In genomic region chr2:70958536-70958935, GRCm38 (mm10) we compare ENCODE assay signal across 21 mouse cellular contexts.
"Had no signal": no experiment of that assay in that cellular context is flagged by ENCODE, and none has a peak within 500 bp of the region (broad histone marks: within the 10 kb centered on the region; RNA-seq: fewer than 3 reads in every experiment).

No protein-coding gene starts in this region.

- H3K27ac ChIP-seq: kidney, embryonic 15.5 days; limb, embryonic 12.5 days; limb, embryonic 15.5 days; liver, embryonic 14.5 days; midbrain, embryonic 12.5 days; midbrain, embryonic 15.5 days; neural tube, embryonic 12.5 days; neural tube, embryonic 15.5 days; stomach, postnatal 0 days had no signal

- H3K4me1 ChIP-seq: limb, embryonic 15.5 days had no signal

- H3K9ac ChIP-seq: kidney, embryonic 15.5 days; limb, embryonic 12.5 days; limb, embryonic 15.5 days; liver, embryonic 14.5 days; liver, postnatal 0 days; lung, embryonic 14.5 days; midbrain, embryonic 12.5 days; midbrain, embryonic 15.5 days; neural tube, embryonic 12.5 days; neural tube, embryonic 15.5 days had no signal

- H3K4me2 ChIP-seq: kidney, embryonic 15.5 days; limb, embryonic 12.5 days; limb, embryonic 15.5 days; liver, embryonic 11.5 days; lung, embryonic 14.5 days; midbrain, embryonic 12.5 days; midbrain, embryonic 15.5 days; neural tube, embryonic 12.5 days; neural tube, embryonic 15.5 days had no signal

- H3K9me3 ChIP-seq: kidney, embryonic 15.5 days; limb, embryonic 12.5 days; limb, embryonic 15.5 days; midbrain, embryonic 12.5 days; midbrain, embryonic 15.5 days; neural tube, embryonic 12.5 days; neural tube, embryonic 15.5 days had no signal

- H3K4me3 ChIP-seq: kidney, embryonic 15.5 days; limb, embryonic 12.5 days; limb, embryonic 15.5 days; midbrain, embryonic 12.5 days; midbrain, embryonic 15.5 days; neural tube, embryonic 12.5 days; neural tube, embryonic 15.5 days had no signal

- H3K36me3 ChIP-seq: kidney, embryonic 15.5 days; limb, embryonic 12.5 days; limb, embryonic 15.5 days; midbrain, embryonic 12.5 days; midbrain, embryonic 15.5 days; neural tube, embryonic 12.5 days; neural tube, embryonic 15.5 days had no signal

- H3K27me3 ChIP-seq: kidney, embryonic 15.5 days; limb, embryonic 12.5 days; limb, embryonic 15.5 days; midbrain, embryonic 12.5 days; midbrain, embryonic 15.5 days; neural tube, embryonic 12.5 days; neural tube, embryonic 15.5 days had no signal

- DNase-seq: kidney, adult 8-10 months; kidney, postnatal 10 days; kidney, postnatal 36 days; left cerebral cortex, postnatal 4 days; liver, postnatal 0 days; lung, embryonic 14.5 days; right cerebral cortex, adult 18-20 months; right cerebral cortex, postnatal 14 days; right cerebral cortex, postnatal 4 days had no signal

- ATAC-seq: intestine, postnatal 0 days; liver, postnatal 0 days; lung, postnatal 0 days; midbrain, embryonic 15.5 days had no signal
